Mouse (Mus musculus): ENCODE results near the gene Fcgr4. TPM values are rescaled to one million over a fixed set of nuclear protein-coding genes. Genes with fewer than 3 reads are reported as not detected.

The Fcgr4 gene
- not detected for polyA plus RNA-seq (2014; fragmentation: Illumina TruSeq; extraction: RNeasy Lipid Tissue Mini Kit (QIAGEN cat#74804); ENCODE audit: low read depth, low replicate concordance)

GRCm38 (mm10) chr1:171018737-171019136, at the start of gene Fcgr4:
Gene Fcgr4, plus strand, starts transcription at chr1:171018920.

GRCm38 (mm10) chr1:170976447-170976846, 42.3 kb upstream of the Fcgr4 start, which contains the start of gene Fcgr2b:
Gene Fcgr2b, minus strand, starts transcription at chr1:170976547.

GRCm38 (mm10) chr1:171064491-171065242, 45.9 kb downstream of the Fcgr4 start, which contains the start of gene Fcgr3:
Gene Fcgr3, minus strand, starts transcription at chr1:171064935.

Other genes with a start within 250 kb of the Fcgr4 start
- gene Atf6, start 151.1 kb upstream of the Fcgr4 start, polyA plus RNA-seq (2014; fragmentation: Illumina TruSeq; extraction: RNeasy Lipid Tissue Mini Kit (QIAGEN cat#74804); ENCODE audit: low read depth, low replicate concordance): 11.7 TPM
- 2.5 TPM for gene Gm26620, start 133.9 kb upstream of the Fcgr4 start, polyA plus RNA-seq (2014; fragmentation: Illumina TruSeq; extraction: RNeasy Lipid Tissue Mini Kit (QIAGEN cat#74804); ENCODE audit: low read depth, low replicate concordance)
- gene Dusp12, start 133.4 kb upstream of the Fcgr4 start, polyA plus RNA-seq (2014; fragmentation: Illumina TruSeq; extraction: RNeasy Lipid Tissue Mini Kit (QIAGEN cat#74804); ENCODE audit: low read depth, low replicate concordance): 10.9 TPM
- not detected for gene Fcrlb, start 106.0 kb upstream of the Fcgr4 start, polyA plus RNA-seq (2014; fragmentation: Illumina TruSeq; extraction: RNeasy Lipid Tissue Mini Kit (QIAGEN cat#74804); ENCODE audit: low read depth, low replicate concordance)
- 1.7 TPM for gene Fcrla, start 91.3 kb upstream of the Fcgr4 start, polyA plus RNA-seq (2014; fragmentation: Illumina TruSeq; extraction: RNeasy Lipid Tissue Mini Kit (QIAGEN cat#74804); ENCODE audit: low read depth, low replicate concordance)
- gene Fcgr2b, start 42.4 kb upstream of the Fcgr4 start, polyA plus RNA-seq (2014; fragmentation: Illumina TruSeq; extraction: RNeasy Lipid Tissue Mini Kit (QIAGEN cat#74804); ENCODE audit: low read depth, low replicate concordance): 11.1 TPM
- gene Fcgr3, start 46.0 kb downstream of the Fcgr4 start, polyA plus RNA-seq (2014; fragmentation: Illumina TruSeq; extraction: RNeasy Lipid Tissue Mini Kit (QIAGEN cat#74804); ENCODE audit: low read depth, low replicate concordance): 24.2 TPM
- 111 TPM for gene Cfap126, start 95.0 kb downstream of the Fcgr4 start, polyA plus RNA-seq (2014; fragmentation: Illumina TruSeq; extraction: RNeasy Lipid Tissue Mini Kit (QIAGEN cat#74804); ENCODE audit: low read depth, low replicate concordance)
- gene Sdhc, start 131.7 kb downstream of the Fcgr4 start, polyA plus RNA-seq (2014; fragmentation: Illumina TruSeq; extraction: RNeasy Lipid Tissue Mini Kit (QIAGEN cat#74804); ENCODE audit: low read depth, low replicate concordance): 19.0 TPM
- gene Mpz, start 131.8 kb downstream of the Fcgr4 start, polyA plus RNA-seq (2014; fragmentation: Illumina TruSeq; extraction: RNeasy Lipid Tissue Mini Kit (QIAGEN cat#74804); ENCODE audit: low read depth, low replicate concordance): 0.17 TPM
- 3.0 TPM for gene Pcp4l1, start 177.3 kb downstream of the Fcgr4 start, polyA plus RNA-seq (2014; fragmentation: Illumina TruSeq; extraction: RNeasy Lipid Tissue Mini Kit (QIAGEN cat#74804); ENCODE audit: low read depth, low replicate concordance)
- not detected for gene Nr1i3, start 195.1 kb downstream of the Fcgr4 start, polyA plus RNA-seq (2014; fragmentation: Illumina TruSeq; extraction: RNeasy Lipid Tissue Mini Kit (QIAGEN cat#74804); ENCODE audit: low read depth, low replicate concordance)
- gene Tomm40l, start 203.6 kb downstream of the Fcgr4 start, polyA plus RNA-seq (2014; fragmentation: Illumina TruSeq; extraction: RNeasy Lipid Tissue Mini Kit (QIAGEN cat#74804); ENCODE audit: low read depth, low replicate concordance): 1.5 TPM
- gene Apoa2, start 206.1 kb downstream of the Fcgr4 start, polyA plus RNA-seq (2014; fragmentation: Illumina TruSeq; extraction: RNeasy Lipid Tissue Mini Kit (QIAGEN cat#74804); ENCODE audit: low read depth, low replicate concordance): 1.5 TPM
- 7.2 TPM for gene Fcer1g, start 215.4 kb downstream of the Fcgr4 start, polyA plus RNA-seq (2014; fragmentation: Illumina TruSeq; extraction: RNeasy Lipid Tissue Mini Kit (QIAGEN cat#74804); ENCODE audit: low read depth, low replicate concordance)
- 0.15 TPM for gene Adamts4, start 231.5 kb downstream of the Fcgr4 start, polyA plus RNA-seq (2014; fragmentation: Illumina TruSeq; extraction: RNeasy Lipid Tissue Mini Kit (QIAGEN cat#74804); ENCODE audit: low read depth, low replicate concordance)
- gene Ndufs2, start 232.5 kb downstream of the Fcgr4 start, polyA plus RNA-seq (2014; fragmentation: Illumina TruSeq; extraction: RNeasy Lipid Tissue Mini Kit (QIAGEN cat#74804); ENCODE audit: low read depth, low replicate concordance): 30.8 TPM

Measured in testis, adult 10 weeks (tissue).